Mouse (Mus musculus): ENCODE results near the gene 3110001I22Rik.

- TF ChIP-seq CTCF (IDR thresholded peaks at IDR 0.05; ENCODE audit: control insufficient read depth, insufficient read depth, insufficient replicate concordance, low read depth, low read length) (no peak), POLR2A (IDR thresholded peaks at IDR 0.05; ENCODE audit: control insufficient read depth, low read depth, low read length) (no peak)
Observed at GRCm38 (mm10) chr16:13722937-13723336, 51.2 kb downstream of the 3110001I22Rik start.
